Mouse (Mus musculus) stomach, postnatal 0 days (tissue): ENCODE results near the gene Ptn. TPM values are rescaled to one million over a fixed set of nuclear protein-coding genes. Genes with fewer than 3 reads are reported as not detected.

Experiments used
- ATAC-seq: fragments of 200-750 bp; cut with Nextera tagmentation; 2 replicates; pipeline ENCODE4 v1.8.0; 2017; ENCODE audit not compliant: low FRiP score, low TSS enrichment
- DNase-seq: peaks from one replicate; pipeline ENCODE4 v3.0.0-alpha.2; 2016; ENCODE audit warnings: low spot score
- H3K27ac ChIP-seq: fragments of 300-500 bp; sonication (generic); replicated peaks from 2 replicates; pipeline ENCODE4 v1.5.1; 2014; ENCODE audit warnings: mild to moderate bottlenecking, control low read depth
- H3K27me3 ChIP-seq: fragments of 300-500 bp; sonication (generic); 2 replicates; pipeline ENCODE4 v1.6.1; 2014; ENCODE audit warnings: low read length; ENCODE audit not compliant: control insufficient read depth, insufficient read depth
- H3K36me3 ChIP-seq: fragments of 300-500 bp; sonication (generic); 2 replicates; pipeline ENCODE4 v1.6.1; 2014; ENCODE audit warnings: low read length, mixed read lengths; ENCODE audit not compliant: control insufficient read depth, insufficient read depth
- H3K4me1 ChIP-seq: fragments of 300-500 bp; sonication (generic); replicated peaks from 2 replicates; pipeline ENCODE4 v1.6.1; 2014; ENCODE audit warnings: antibody characterized with exemption; ENCODE audit not compliant: control insufficient read depth, insufficient read depth
- H3K4me2 ChIP-seq: fragments of 300-500 bp; sonication (generic); replicated peaks from 2 replicates; pipeline ENCODE4 v1.6.1; 2014; ENCODE audit warnings: low read depth, mild to moderate bottlenecking, control low read depth, moderate library complexity
- H3K4me3 ChIP-seq: fragments of 300-500 bp; sonication (generic); 2 replicates; pipeline ENCODE4 v1.5.1; 2014; ENCODE audit warnings: low read depth, low read length, control low read depth
- H3K9ac ChIP-seq: fragments of 300-500 bp; sonication (generic); 2 replicates; pipeline ENCODE4 v1.6.1; 2014; ENCODE audit warnings: mild to moderate bottlenecking, low read length, control low read depth, mixed read lengths
- H3K9me3 ChIP-seq: fragments of 300-500 bp; sonication (generic); 2 replicates; pipeline ENCODE4 v1.6.1; 2016; ENCODE audit warnings: low read length; ENCODE audit not compliant: control insufficient read depth
- CTCF ChIP-seq: IDR thresholded peaks from 2 replicates; pipeline ENCODE4 v1.5.1; 2016; ENCODE audit warnings: antibody characterized with exemption, low read depth, mild to moderate bottlenecking, moderate library complexity
- EP300 ChIP-seq: optimal IDR thresholded peaks from 2 replicates; pipeline ENCODE3; 2016; ENCODE audit warnings: antibody characterized with exemption
- WGBS: fragments of 180-500 bp; shearing (Covaris S2); extraction: QIAGEN DNeasy Blood & Tissue Kit; methylation state at CpG from one replicate; pipeline ENCODE4 v1.1.7; 2014; 5-methylcytosine and 5-hydroxymethylcytosine counted together
- polyA plus RNA-seq: library from polyadenylated mRNA; unstranded; fragments of >200 nt; fragmentation: Nextera tagmentation; extraction: Ambion mirVana; gene quantifications from 2 replicates; pipeline ENCODE4 v1.2.1, GENCODE M21; 2015

Ptn gene
- polyA plus RNA-seq, 1 experiment from 2014 or later, result 157 TPM

- H3K27ac ChIP-seq, result no peak overlapping the region
- H3K9ac ChIP-seq, result no peak overlapping the region
- H3K9me3 ChIP-seq, result no peaks in the 10 kb centered on the region
- H3K36me3 ChIP-seq, result no peaks in the 10 kb centered on the region
- ATAC-seq, result no peak
- WGBS, result 82% methylated on average over 3 of the region's 3 CpGs
- no peak for TF ChIP-seq EP300
- no peak for TF ChIP-seq CTCF
- no peaks in the 10 kb centered on the region for H3K4me1 ChIP-seq
- H3K4me2 ChIP-seq, result no peak overlapping the region
- H3K27me3 ChIP-seq, result no peaks in the 10 kb centered on the region
- no peak for DNase-seq
- H3K4me3 ChIP-seq, result no peak overlapping the region
These were observed 25.3 kb upstream of the Ptn start for GRCm38 (mm10) chr6:36835351-36835750.

- Histone ChIP-seq H3K27ac (no peak overlapping the region), H3K4me3 (no peak overlapping the region), H3K27me3 (no peaks in the 10 kb centered on the region), H3K9ac (no peak overlapping the region), H3K9me3 (no peaks in the 10 kb centered on the region), H3K4me1 (no peaks in the 10 kb centered on the region), H3K4me2 (no peak overlapping the region), H3K36me3 (no peaks in the 10 kb centered on the region)
- DNase-seq, result no peak
- TF ChIP-seq CTCF, result no peak
- TF ChIP-seq EP300, result no peak
- 76% methylated on average over 4 of the region's 4 CpGs for WGBS
- no peak for ATAC-seq
These were observed 24.8 kb upstream of the Ptn start for GRCm38 (mm10) chr6:36834695-36835265.

GRCm38 (mm10) chr6:36832681-36833080 is 22.7 kb upstream of the Ptn start:
- TF ChIP-seq CTCF (no peak), EP300 (no peak)
- WGBS, result 80% methylated on average over 4 of the region's 4 CpGs
- H3K9me3 ChIP-seq, result no peaks in the 10 kb centered on the region
- no peaks in the 10 kb centered on the region for H3K36me3 ChIP-seq
- H3K4me3 ChIP-seq, result no peak overlapping the region
- no peaks in the 10 kb centered on the region for H3K4me1 ChIP-seq
- DNase-seq (no peak), ATAC-seq (no peak)
- no peak overlapping the region for H3K9ac ChIP-seq
- no peaks in the 10 kb centered on the region for H3K27me3 ChIP-seq
- no peak overlapping the region for H3K4me2 ChIP-seq
- H3K27ac ChIP-seq, result no peak overlapping the region

GRCm38 (mm10) chr6:36832207-36832606 is 22.2 kb upstream of the Ptn start:
- WGBS, result 80% methylated on average over 2 of the region's 2 CpGs
- H3K9ac ChIP-seq, result no peak overlapping the region
- no peak overlapping the region for H3K4me3 ChIP-seq
- H3K4me1 ChIP-seq, result no peaks in the 10 kb centered on the region
- no peaks in the 10 kb centered on the region for H3K9me3 ChIP-seq
- no peak overlapping the region for H3K4me2 ChIP-seq
- no peaks in the 10 kb centered on the region for H3K27me3 ChIP-seq
- no peak for DNase-seq
- no peak for ATAC-seq
- TF ChIP-seq CTCF (no peak), EP300 (no peak)
- H3K36me3 ChIP-seq, result no peaks in the 10 kb centered on the region
- H3K27ac ChIP-seq, result no peak overlapping the region

- no peaks in the 10 kb centered on the region for H3K36me3 ChIP-seq
- DNase-seq, result no peak
- no peak for ATAC-seq
- H3K4me2 ChIP-seq, result no peak overlapping the region
- H3K4me1 ChIP-seq, result no peaks in the 10 kb centered on the region
- no peaks in the 10 kb centered on the region for H3K9me3 ChIP-seq
- WGBS, result 61% methylated on average over 9 of the region's 9 CpGs
- no peak for TF ChIP-seq CTCF
- TF ChIP-seq EP300, result no peak
- no peak overlapping the region for H3K4me3 ChIP-seq
- no peak overlapping the region for H3K9ac ChIP-seq
- H3K27me3 ChIP-seq, result no peaks in the 10 kb centered on the region
- H3K27ac ChIP-seq, result no peak overlapping the region
These were observed 20.4 kb upstream of the Ptn start for GRCm38 (mm10) chr6:36830371-36830925.

GRCm38 (mm10) chr6:36819784-36820050 is 9.7 kb upstream of the Ptn start:
- Histone ChIP-seq H3K9me3 (no peaks in the 10 kb centered on the region), H3K27ac (peak overlapping the region; percentile 8; the same call in 1 of the 2 replicates), H3K9ac (no peak overlapping the region), H3K4me3 (no peak overlapping the region), H3K36me3 (no peaks in the 10 kb centered on the region), H3K4me1 (no peaks in the 10 kb centered on the region; the same call in 1 of the 2 replicates), H3K27me3 (no peaks in the 10 kb centered on the region), H3K4me2 (0 out of 2 replicates have a peak overlapping the region, but pooled peaks have one; percentile 6)
- ATAC-seq (no peak), DNase-seq (no peak)
- TF ChIP-seq EP300 (no peak), CTCF (no peak)
